Mouse (Mus musculus): ENCODE data around the gene Fscn2.

Fscn2 gene

DNA sequence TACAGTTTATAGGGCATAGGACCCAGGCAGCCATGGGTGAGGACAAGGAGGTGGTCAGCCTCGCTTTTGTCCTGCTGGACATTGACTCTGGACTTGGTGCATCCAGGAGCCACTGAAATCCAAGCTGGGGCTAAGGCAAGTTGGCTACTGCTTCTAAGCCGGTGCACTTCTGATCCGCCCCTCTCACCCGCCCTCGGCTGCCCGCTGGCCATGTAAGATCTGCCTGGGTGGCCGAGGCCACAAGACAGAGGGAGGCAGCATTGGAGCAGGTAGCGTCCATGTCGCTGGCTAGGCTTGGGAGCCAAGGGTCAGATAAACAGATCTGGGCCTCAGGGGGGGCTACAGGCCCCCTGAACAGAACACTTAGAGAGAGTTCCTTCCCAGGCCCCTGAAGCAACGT lies at the start of gene Fscn2:
TSS of gene Fscn2 (plus strand) at position 240 of the 400 bp plus-strand sequence.
- DNase-seq (ENCODE audit: low spot score in 2 of 2), result no peak

DNA sequence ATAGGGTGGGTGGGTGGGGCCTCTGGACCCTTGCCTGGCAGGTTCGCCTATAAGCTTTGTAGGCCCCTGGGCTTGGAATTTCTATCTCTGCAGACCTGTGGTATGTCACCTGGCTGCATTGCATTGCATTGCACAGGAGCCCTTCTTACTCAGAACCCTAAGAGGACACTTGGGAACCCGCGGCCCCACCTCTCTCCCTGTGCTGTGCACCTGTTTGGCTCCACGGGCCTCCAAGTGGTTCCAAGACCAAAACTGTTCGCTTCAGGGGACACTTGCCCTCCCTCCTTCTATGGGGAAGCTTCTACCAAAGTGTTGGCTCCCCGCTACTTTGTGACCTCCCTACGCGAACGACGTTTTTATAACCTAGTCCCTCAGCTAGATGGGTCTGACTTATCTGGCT lies 49.8 kb upstream of the Fscn2 start:
- DNase-seq (ENCODE audit: low spot score in 2 of 2), result peak in 1 of 2 experiments; percentile 7

DNA sequence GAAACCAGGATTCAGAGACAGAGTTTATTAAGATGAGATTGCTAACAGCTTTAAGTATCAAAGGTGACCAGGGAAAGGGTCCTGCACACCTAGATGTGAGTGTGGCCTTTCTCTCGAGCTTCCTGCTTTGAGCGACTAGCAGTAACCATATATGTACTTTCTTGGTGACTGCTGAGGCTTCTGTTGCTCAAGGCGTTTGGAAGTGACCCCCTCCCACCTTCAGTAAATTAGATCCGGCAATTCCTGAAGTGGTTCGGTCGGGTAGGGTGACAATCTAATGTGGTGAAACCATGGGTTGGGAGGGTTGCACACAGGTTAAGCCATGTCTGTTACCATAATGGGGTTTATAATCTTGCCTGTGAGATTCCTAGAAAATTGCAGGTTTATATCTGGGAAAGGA lies 49.3 kb upstream of the Fscn2 start:
- DNase-seq (ENCODE audit: low spot score in 2 of 2), result peak in 1 of 2 experiments; percentile 0

DNA sequence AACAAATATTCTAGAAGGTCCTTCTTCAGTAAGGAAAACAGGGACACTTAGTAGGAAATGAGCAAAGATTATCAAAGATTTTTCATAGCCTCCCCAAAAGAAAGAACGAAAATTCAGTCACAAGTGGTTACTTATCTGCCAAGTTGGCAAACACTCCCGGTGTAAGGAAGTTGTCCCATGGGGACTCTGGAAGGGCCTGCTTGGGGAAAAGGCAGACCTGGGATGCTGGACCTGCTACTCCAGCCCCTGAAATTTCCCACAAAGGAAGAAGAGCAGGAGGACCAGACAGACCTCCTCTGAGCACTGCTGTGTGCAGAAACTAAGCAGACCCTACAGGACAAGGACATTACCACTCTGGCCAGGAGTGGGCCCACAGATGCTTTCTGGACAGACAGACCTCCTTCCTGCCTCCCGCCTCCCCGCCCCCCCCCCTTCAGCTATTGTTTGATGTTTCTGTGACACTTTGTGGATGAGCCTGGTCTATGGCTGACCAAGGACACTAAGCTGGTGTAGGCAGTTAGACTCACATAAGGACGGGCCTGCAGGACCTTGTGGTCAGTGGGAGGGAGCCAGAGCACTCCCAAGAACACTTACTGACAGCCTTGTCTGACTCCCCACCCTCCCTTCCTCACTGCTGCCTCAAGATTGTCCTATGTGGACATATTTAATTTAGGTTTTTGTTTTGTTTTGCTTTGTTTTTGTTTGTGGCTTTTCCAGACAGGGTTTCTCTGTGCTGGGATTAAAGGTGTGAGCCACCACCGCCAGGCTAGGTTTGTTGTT lies 47.2 kb upstream of the Fscn2 start:
- peak in 1 of 2 experiments; percentile 1 for DNase-seq (ENCODE audit: low spot score in 2 of 2)

DNA sequence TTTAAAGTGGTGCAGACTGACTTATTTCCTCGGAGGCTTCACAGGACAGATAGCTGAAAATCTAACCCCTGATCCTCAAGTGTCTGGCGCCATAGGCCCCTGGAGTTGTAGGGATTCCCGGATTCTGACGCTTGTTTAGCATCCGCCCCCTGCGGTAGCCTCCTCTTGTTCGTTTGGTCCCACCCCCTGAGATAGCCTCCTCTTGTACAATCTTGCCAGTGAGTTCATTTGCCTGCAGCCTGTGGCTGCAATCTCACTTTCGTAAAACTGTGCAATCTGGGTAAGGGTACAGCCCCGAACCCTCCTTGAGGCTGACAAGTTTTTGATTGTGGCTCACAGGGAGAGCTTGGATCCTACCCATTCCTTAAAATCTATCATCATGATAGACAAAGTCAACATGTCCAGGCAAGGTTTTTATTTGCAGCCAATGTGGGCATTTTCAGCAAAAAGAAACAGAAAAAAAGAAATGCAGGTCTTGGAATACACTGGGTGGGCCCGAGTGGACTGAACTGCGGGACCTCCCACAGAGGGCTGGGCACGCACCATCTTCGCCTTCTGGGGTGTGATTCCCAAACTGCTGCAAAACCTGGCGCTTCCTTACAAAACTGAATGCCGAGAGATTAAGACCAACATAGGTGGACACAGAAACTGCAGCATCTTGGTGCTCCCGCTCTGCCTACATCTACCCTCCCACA lies 46.5 kb upstream of the Fscn2 start:
- peak in 1 of 2 experiments; percentile 30 for DNase-seq (ENCODE audit: low spot score in 2 of 2)

DNA sequence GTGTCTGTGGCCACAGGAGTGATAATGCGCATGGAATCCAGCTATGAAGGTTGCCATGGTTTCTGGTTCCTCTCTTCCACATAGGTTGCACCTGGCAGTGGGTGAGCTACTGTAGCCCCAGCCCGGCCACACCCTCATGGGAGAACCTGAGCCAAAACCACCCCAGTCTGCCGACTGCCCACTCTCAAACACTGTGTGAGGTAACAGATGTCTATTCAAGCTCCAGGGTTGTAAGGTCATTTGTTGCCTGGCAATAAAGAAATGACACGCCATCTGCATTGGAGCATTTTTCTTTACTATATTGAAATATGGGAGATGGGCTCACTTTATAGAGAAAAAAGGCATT lies 45.9 kb upstream of the Fscn2 start:
- peak in 1 of 2 experiments; percentile 30 for DNase-seq (ENCODE audit: low spot score in 2 of 2)

DNA sequence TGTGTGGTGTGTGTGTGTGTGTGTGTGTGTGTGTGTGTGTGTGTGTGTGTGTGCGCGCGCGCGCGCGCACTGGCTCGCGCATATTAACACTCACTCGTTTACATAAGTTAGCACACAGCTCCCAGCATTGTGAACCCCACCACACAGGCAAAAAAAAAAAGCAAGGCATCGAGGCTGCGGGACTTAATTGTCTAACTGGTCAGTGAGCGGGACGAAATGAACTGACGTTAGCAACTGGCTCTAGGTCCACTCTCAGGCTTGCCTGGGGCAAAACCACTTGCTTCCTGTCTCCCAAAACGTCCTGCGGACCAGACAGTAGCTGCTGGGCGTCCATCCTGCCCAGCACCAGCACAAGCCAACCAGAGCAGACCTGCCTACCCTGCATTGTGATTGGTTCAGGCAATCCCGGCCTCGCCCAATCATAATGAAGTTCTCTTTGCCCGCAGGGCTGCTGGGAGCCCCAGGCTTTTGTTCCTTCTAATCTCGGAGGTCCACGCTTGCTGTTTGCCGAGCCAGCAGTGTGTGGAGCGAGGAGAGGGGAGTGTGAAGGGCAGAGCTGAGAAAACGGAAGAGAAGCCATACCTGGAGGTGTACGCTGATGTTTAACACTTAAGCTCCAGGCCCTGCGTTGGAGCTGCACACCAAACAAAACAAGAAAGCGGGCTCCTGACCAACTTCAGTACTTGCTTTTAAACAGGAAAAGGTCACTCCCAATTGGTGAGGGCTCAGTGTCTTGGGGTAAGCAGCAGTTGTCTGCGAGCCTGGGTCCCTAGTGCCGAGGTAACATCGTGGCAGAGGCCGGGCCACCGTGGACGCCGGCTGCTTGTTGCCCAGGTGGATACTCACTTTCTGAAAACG lies 45.3 kb upstream of the Fscn2 start:
- peak; percentile 70 to 90 for DNase-seq (ENCODE audit: low spot score in 2 of 2)

DNA sequence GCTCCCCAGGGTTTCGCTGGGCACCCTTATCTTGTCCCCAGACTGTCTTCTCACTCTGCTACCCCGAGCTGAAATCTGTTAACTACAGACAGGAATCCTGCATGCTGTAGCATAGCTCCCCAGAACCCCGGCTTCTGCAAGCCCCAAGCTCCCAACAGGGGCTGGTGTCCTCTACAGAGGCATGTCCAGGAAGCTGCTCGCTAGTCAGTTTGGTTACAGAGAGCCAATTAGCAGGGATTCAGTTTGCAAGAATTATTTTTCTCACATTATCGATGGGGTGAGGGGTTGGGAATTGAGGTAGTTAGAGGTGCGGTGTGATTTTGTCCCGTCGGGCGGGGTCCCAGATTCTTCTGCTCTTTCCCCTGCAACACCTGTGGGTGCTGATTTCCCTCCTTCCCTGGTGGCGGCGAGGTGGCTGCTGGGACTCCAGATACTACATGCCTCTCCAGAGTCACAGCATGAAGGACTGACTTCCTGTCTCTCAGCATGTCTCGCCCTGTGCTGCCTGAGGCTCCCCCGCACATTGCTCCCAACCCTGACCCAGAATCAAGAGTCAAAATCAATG lies 44.6 kb upstream of the Fscn2 start:
- peak in 1 of 2 experiments; percentile 16 for DNase-seq (ENCODE audit: low spot score in 2 of 2)

DNA sequence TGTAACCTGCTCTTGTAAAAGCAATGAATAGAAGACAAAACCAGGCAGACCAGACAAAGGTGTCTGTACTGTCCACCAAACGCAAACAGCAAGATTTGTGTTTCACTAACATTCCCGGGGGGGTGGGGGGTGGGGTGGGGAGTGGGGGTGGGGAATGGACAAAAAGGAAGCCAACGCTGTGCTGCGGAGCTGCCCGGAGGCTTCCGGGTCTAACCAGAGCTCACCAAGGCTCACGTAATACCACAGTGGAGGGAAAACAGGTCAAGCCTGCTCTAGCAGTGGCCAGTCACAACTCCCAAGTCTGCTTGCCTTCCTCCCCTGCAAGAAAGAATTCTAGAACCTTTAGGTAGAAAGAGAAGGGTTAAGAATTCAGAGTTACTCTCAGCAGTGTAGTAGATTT lies 43.9 kb upstream of the Fscn2 start:
- peak in 1 of 2 experiments; percentile 0 for DNase-seq (ENCODE audit: low spot score in 2 of 2)

DNA sequence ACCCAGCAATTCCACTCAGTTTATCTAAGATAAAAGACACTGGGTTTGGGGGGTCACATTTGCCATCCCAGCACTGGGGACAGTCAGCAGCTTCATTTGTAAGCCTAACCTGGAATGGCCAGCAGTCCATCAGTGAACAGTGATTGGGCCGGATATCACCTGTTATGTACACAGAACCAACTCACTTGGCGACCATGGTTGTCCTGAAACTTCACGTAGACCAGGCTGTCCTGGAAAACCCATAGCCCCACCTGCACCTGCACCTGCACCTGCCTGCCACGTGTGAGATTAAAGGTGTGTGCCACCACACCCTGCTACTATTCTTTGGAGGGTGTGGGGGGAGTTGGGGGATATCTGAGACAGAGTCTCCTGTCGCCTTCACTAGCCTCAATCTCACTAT lies 42.0 kb upstream of the Fscn2 start:
- DNase-seq (ENCODE audit: low spot score in 2 of 2), result peak in 1 of 2 experiments; percentile 0

DNA sequence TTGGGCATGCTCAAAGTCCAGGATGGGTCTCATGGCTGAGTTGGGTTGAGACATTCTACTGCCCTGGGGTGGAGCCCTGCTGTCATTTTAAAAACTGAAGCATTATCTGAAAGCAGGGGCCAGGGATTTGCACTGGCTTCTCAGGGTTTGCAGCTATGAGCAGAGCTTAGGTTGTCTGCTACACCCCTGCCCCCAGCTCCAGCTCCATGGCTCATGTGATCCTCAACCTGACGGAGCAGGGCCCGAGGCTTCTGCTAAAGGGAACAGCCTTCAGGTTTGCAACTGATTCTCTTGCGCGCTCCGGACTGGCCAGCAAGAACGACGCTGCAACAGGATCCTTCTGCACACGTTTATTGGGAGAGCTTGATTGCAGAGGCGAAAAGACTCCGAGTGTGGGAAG lies 41.2 kb upstream of the Fscn2 start:
- peak in 1 of 2 experiments; percentile 0 for DNase-seq (ENCODE audit: low spot score in 2 of 2)

DNA sequence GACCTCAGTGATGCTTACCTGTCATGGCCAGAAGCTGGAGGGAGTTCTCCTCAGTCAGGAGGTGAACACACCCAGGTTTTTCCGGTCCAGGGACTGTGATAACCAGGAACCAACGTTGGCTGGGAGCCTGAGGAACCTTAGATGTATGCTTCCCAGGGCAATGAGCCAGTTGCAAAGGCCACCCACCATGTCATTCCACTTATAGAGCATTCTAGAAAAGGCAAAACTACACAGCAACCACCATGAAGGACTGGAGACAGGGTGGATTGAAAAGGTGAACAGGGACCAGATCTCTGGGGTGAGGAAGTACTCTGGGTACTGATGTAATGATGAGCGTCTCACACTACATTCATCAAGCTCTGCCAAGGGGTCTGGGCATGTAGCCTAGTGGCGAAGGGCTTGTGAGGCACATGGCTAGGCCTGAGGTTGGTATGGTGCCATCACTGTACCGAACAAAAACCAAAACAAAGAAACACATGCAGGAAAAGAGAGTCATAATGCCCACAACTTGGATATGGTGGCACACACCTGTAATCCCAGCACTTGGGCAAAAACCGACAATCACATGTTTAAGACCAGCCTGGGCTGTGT lies 25.8 kb upstream of the Fscn2 start:
- DNase-seq (ENCODE audit: low spot score in 2 of 2), result peak in 1 of 2 experiments; percentile 16

DNA sequence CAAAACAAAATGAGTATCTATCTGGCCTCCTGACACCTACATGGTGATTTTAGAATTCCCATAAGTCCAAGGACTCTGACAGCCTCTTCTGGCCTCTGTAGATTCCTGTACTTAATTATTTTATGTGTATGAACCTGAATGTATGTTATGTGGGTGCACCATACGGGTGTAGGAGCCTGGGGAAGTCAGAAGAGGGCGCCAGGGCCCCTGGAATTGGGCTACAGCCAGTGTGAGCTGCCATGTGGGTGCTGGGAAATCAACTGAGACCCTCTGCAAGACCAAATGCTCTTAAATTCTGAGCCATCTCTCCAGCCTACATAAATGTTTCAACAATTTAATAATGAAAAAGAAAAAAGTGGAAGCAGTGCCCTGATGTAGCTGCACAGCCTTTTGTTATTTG lies 23.9 kb upstream of the Fscn2 start:
- DNase-seq (ENCODE audit: low spot score in 2 of 2), result peak in 1 of 2 experiments; percentile 0

DNA sequence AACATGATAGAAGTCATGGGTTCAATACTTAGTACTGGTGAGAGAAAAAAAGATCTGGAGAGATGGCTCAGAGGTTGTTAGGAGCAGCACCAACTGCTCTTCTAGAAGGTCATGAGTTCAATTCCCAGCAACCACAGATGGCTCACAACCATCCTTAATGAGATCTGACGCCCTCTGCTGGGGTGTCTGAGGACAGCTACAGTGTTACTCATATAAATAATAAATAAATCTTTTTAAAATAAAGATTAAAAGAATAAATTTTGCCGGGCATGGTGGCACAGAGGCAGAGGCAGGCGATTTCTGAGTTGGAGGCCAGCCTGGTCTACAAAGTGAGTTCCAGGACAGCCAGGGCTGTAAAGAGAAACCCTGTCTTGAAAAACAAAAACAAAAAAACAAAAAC lies 22.5 kb upstream of the Fscn2 start:
- peak in 1 of 2 experiments; percentile 1 for DNase-seq (ENCODE audit: low spot score in 2 of 2)

DNA sequence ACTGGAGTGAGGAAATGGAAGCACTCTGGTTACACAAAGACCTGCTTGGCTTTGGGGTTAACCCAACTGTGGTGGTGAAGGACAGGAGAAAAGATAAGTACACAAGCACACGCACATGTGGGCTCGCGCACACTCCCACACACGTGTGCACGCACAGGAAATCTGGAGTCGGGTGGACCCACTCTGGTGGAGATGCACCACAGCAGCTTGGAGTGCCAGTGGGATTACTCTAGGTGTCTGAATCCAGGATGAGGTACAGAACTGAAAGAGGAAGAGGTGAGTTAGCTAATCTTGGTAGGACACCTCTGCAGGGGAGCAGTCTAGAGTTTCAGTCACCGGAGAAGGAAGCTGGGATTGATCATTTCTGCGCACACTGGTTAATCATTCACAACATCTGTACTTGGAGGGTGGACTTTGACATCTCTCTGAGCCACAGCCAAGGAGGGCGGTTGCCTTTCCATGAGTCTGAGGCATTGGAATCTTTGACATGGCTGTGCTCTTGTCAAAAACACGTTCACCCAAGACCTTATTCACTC lies 21.3 kb upstream of the Fscn2 start:
- DNase-seq (ENCODE audit: low spot score in 2 of 2), result peak in 1 of 2 experiments; percentile 0

DNA sequence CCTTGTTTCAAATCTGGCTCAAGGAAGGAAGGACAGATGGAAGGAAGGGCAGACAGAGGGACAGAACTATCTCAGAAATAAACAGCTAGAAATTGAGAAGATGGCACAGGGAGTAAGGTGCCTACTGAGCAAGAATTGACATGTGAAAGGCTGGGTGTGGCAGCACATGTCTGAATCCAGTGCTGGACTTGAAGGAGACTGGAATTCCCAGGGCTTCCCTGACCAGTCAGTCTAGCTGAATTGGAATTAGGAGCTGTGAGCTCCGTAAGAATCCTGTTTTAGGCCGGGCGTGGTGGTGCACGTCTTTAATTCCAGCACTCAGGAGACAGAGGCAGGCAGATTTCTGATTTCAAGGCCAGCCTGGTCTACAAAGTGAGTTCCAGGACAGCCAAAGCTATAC lies 19.7 kb upstream of the Fscn2 start:
- DNase-seq (ENCODE audit: low spot score in 2 of 2), result peak in 1 of 2 experiments; percentile 0

DNA sequence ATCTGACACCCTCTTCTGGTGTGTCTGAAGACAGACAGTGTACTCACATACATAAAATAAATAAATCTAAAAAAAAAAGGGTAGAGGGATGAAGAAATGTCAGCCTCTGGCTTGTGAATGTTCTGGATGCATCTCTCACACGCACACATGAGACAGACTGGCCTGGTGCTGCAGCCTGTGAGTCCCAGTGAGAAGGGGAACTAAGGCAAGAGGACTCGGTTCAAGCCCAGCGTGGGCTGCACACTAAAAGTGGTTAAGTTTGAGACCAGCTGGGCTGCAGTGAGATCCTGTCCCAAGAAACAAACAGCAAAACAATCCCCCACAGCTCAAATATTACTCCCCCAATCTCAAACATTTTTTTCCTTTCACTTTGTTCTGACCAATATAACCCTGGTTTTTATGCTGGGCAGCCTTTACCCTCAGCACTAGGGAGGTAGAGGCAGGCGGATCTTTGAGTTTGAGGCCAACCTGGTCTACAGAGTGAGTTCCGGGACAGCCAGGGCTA lies 18.6 kb upstream of the Fscn2 start:
- DNase-seq (ENCODE audit: low spot score in 2 of 2), result peak in 1 of 2 experiments; percentile 0

DNA sequence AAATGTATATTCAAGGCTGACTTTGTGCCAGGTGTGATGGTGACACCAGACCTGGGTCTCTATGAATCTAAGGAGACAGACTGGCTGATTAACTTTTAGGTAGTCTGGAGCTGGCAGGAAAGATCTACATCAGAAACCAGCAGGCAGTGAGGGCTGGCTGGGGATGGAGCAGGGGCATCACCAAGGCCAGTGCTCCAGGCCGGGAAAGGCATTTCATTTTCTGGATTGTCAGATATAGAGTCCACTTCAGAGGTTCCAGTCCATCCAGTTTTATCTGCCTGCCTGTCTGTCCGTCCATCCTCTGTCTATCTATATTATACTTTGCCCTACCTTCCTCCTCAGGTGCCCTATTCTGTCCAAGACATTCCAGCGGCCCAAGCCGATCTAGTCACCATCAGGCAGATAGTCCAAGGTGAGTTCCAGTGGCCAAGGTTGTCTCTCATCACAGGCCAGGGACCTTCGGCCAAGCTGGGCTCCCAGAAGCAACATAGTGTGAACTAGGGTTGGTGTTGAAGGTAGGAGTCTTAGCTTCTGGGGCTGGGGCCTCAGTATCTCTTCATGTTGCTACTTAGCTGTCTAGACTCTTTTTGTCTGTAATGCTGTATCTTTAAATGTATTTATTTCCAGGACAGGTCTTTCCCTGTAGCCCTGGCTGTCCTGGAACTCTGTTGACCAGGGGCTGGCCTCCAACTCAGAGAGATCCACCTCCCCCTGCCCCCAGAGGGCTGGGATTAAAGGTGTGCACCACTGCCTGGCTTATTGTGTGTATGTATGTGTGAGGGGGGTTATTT lies 17.6 kb upstream of the Fscn2 start:
- peak; percentile 10 to 17 for DNase-seq (ENCODE audit: low spot score in 2 of 2)

DNA sequence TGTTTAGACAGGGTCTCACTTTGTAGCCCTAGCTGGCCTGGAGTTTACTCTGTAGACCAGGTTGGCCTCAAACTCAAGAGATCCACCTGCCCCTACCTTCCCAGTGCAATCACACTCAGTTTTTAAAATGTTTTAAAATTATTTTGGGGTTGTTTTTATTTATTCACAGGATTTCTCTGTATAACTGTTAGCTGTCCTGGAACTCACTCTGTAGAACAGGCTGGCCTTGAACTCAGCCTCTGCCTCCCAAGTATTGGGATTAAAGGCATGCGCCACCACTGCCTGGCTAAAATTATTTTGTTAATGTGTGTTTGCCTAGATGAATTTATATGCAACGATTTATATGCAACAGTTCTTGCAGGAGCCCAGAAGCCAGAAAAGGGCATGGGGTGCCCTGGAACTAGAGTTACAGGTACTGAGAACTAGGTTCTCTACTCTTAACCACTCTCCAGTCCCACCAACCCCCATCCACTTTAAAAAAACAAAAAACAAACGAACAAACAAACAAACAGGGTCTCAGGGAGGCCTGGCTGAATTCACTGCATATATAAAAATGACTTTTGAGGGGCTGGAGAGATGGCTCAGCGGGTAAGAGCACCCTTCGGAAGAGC lies 16.9 kb upstream of the Fscn2 start:
- DNase-seq (ENCODE audit: low spot score in 2 of 2), result peak in 1 of 2 experiments; percentile 3

All from cerebellum, postnatal 4 days (tissue).